Mouse (Mus musculus): Measurements from ENCODE around the gene Olfr485. TPM values are rescaled to one million over a fixed set of nuclear protein-coding genes. Genes with fewer than 3 reads are reported as not detected.
"Not testable (repeated sequence)": the region's sequence is repeated elsewhere in the genome, so short reads cannot be mapped to it uniquely, and the experiment has no call there.

The Olfr485 gene
- total RNA-seq (2015; ENCODE audit: low replicate concordance) (not detected in 2 replicates), total RNA-seq (2017; ENCODE audit: low replicate concordance) (not detected in 2 replicates)

DNA sequence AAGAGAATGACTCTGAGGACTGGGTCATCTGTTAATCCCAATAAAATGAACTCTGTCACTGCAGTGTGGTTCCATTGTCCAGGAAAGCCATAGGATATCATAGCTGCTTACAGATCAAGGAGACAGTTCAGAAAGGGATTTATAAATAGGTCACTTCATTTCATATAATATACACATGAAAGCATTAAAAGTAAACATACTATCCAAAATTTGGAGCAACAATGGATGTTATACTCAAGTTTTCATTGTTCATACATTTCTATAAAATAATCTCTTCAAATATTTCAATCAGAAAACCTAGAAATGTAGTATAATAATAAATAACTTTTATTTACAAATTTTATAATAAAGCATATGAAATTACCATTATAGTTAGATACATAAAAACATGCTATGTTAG is at the start of gene Olfr485:
Gene Olfr485, minus strand, starts transcription at position 101 of the 400 bp plus-strand sequence.
- ATAC-seq (replicated peaks; ENCODE audit: low FRiP score, poor library complexity, severe bottlenecking) = no peak

DNA sequence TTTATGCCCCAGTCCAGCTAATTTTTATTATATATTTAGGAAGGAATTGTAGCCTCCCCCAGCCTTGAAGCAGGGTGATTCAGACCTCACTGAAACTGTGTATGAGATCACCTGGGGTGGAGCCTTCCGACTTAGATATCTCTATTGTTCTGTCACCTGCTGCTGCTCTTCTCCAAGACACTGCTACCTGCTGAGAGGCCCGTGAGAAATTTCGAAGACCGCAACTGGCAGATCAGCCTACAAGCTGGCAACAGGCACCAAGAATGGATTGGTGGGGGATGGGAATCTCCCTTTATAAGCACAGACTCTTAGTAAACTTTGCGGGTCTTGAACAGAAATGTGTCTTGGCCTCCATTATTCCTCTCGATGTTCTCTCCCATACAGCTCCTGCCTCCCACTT is 37.3 kb upstream of the Olfr485 start:
- ATAC-seq (replicated peaks; ENCODE audit: low FRiP score, poor library complexity, severe bottlenecking) = no peak

DNA sequence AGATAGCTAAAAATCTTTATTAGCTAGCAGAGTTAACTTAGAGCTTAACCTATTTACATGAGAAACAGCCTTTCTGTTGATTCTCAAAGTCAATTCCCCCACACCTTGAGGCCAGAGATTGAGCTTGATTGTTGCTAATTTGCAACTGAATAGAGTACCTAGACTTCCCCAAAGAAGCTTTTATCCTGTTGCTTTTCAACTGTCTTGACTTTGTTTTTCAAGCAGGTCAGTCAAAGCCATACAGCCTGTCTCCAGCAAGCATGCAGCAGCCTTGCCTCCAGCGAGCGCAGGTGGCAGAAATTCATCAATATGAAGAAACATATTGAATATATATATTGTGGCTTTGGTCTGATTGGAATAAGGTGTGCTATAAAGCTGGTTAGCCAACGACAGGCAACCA is 36.7 kb upstream of the Olfr485 start:
- ATAC-seq (replicated peaks; ENCODE audit: low FRiP score, poor library complexity, severe bottlenecking) = not testable (repeated sequence)

DNA sequence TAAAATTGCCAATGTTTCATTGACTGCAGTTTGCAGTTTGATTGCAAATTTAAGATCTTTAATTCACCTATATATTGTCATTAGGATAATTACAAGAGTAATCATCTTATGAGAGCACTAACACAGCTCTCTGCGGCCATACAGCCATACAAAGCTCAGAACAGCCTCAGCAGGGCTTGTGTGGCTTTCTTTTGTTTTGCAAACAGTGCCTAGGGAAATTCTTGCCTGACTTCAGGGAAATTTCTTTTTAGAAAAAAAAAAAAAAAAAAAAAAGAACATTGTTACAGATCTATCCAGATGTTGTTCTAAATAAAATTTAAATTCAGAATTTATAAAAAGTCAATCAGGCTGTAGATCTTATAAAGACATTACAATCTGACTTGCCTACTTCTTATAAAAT is 33.0 kb upstream of the Olfr485 start:
- not testable (repeated sequence) for ATAC-seq (replicated peaks; ENCODE audit: low FRiP score, poor library complexity, severe bottlenecking)

DNA sequence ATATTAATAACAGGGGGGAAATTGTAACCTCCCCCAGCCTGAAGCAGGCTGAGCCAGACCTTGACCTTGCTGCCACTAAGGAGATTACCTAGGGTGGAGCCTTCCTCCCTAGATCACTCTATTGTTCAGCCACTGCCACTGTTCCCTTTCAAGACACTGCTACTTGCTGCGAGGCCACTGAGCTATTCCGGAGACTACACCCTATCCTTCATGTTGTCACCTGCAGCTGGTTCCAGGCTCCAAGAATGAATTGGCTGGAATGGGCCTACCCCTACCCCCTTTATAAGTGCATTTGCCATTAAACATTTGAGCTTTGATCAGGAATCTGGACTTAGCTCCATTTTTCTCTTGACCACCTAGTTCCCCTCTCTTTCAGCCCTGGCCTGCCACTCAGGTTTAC is 31.5 kb upstream of the Olfr485 start:
- ATAC-seq (replicated peaks; ENCODE audit: low FRiP score, poor library complexity, severe bottlenecking) = not testable (repeated sequence)

DNA sequence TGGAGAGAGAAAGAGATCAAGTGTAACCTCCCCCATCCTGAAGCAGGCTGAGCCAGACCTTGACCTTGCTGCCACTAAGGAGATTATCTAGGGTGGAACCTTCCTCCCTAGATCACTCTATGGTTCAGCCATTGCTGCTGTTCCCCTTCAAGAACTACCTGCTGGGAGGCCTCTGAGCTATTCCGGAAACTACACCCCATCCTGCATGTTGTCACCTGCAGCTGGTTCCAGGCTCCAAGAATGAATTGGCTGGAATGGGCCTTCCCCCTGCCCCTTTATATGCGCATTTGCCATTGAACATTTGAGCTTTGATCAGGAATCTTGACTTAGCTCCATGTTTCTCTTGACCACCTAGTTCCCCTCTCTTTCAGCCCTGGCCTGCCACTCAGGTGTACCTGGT is 25.6 kb upstream of the Olfr485 start:
- not testable (repeated sequence) for ATAC-seq (replicated peaks; ENCODE audit: low FRiP score, poor library complexity, severe bottlenecking)

DNA sequence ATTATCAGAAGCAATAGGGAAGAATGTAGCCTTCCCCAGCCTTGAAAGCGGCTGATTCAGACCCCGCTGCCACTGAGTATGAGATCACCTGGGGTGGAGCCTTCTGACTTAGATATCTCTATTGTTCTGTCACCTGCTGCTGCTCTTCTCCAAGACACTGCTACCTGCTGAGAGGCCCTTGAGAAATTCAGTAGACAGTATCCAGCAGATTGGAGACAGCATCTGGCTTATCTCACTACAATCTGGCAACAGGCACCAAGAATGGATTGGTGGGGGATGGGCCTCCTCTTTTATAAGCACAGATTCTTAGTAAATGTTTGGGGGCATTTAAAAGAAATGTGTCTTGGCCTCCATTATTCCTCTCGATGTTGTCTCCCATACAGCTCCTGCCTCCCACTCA is 24.7 kb upstream of the Olfr485 start:
- ATAC-seq (replicated peaks; ENCODE audit: low FRiP score, poor library complexity, severe bottlenecking) = not testable (repeated sequence)

DNA sequence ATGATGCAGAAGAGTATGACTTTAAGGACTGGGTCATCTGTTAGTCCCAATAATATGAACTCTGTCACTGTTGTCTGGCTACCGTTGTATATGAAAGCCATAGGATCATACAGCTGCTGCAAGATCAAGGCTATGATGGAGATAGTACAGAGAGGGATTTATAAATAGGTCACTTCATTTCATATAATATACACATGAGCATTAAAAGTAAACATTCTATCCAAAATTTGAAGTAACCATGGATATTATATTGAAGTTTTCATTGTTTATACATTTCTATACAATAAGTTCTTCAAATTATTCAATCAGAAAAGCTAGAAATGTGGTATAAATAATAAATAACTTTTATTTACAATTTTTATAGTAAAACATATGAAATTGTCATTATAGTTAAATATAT is 13.0 kb upstream of the Olfr485 start, which contains the start of gene Olfr486:
Gene Olfr486, minus strand, starts transcription at position 101 of the 400 bp plus-strand sequence.
- ATAC-seq (replicated peaks; ENCODE audit: low FRiP score, poor library complexity, severe bottlenecking) = not testable (repeated sequence)

DNA sequence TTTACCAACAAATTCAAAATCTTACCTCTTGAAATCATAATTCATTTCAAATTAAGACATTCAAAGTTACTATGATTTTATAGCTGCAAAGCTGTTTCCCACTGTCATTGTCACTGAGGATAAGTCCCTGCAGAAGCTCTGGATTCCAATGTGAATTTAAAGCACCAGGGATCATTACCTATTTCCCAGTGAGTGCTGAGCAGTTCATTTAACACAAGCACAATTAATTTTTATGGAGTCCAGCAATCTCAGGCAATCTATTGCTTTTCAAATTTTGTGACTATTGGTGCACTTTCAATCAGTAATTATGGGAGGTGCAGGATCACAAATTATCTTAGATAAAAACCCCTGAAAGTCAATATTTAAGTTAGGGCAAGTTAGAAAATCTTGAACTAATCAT is 32.3 kb downstream of the Olfr485 start, which contains the start of gene Olfr484:
Gene Olfr484, minus strand, starts transcription at position 101 of the 400 bp plus-strand sequence.
- ATAC-seq (replicated peaks; ENCODE audit: low FRiP score, poor library complexity, severe bottlenecking) = no peak

DNA sequence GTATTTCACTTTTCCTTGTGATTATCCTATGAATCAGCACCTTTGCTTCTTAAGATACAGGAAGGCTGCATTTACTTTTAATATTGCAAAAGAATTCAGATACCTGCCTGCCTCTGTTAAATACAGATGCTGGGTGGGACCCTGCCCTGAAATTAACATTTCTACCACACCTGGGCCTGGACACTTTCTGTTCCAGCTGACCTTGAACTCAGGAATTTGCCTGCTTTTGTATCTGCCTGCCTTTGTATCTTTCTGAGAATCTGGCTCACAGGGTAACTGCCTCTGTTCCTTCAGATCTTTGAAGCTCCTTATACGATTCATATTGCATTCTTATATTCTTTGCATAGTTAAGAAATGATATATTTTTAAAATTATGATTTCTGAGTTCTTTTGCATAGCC is 38.3 kb downstream of the Olfr485 start:
- ATAC-seq (replicated peaks; ENCODE audit: low FRiP score, poor library complexity, severe bottlenecking) = no peak

DNA sequence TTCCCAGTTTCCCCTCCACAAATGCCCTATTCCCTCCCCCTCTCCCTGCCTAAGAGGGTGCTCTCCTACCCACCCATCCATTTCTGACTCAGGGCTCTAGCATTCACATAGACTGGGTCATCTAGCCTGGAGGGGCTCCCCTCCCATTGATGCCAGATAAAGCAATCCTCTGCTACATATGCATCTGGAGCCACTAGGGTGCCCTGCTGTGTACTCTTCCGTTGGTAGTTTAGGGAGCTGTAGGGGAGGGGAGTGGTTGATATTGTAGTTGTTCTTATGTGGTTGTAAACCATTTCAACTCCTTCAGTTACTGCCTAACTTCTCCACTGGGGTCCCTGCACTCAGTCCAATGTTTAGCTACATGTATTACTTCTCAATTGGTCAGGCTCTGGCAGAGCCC is 39.0 kb downstream of the Olfr485 start:
- ATAC-seq (replicated peaks; ENCODE audit: low FRiP score, poor library complexity, severe bottlenecking) = no peak

Other genes with a start within 250 kb of the Olfr485 start
- gene Olfr473, start 229.4 kb downstream of the Olfr485 start, total RNA-seq (2015; ENCODE audit: low replicate concordance) = not detected in 2 replicates
- gene Olfr473, start 229.4 kb downstream of the Olfr485 start, total RNA-seq (2017; ENCODE audit: low replicate concordance) = not detected in 2 replicates
- gene Olfr474, start 205.2 kb downstream of the Olfr485 start, total RNA-seq (2015; ENCODE audit: low replicate concordance) = not detected in 2 replicates
- not detected in 2 replicates for gene Olfr474, start 205.2 kb downstream of the Olfr485 start, total RNA-seq (2017; ENCODE audit: low replicate concordance)
- gene Olfr476, start 195.1 kb downstream of the Olfr485 start, total RNA-seq (2015; ENCODE audit: low replicate concordance) = not detected in 2 replicates
- not detected in 2 replicates for gene Olfr476, start 195.1 kb downstream of the Olfr485 start, total RNA-seq (2017; ENCODE audit: low replicate concordance)
- not detected in 2 replicates for gene Olfr477, start 173.2 kb downstream of the Olfr485 start, total RNA-seq (2015; ENCODE audit: low replicate concordance)
- gene Olfr477, start 173.2 kb downstream of the Olfr485 start, total RNA-seq (2017; ENCODE audit: low replicate concordance) = not detected in 2 replicates
- not detected in 2 replicates for gene Olfr478, start 125.9 kb downstream of the Olfr485 start, total RNA-seq (2015; ENCODE audit: low replicate concordance)
- gene Olfr478, start 125.9 kb downstream of the Olfr485 start, total RNA-seq (2017; ENCODE audit: low replicate concordance) = not detected in 2 replicates
- gene Olfr479, start 109.2 kb downstream of the Olfr485 start, total RNA-seq (2015; ENCODE audit: low replicate concordance) = not detected in 2 replicates
- gene Olfr479, start 109.2 kb downstream of the Olfr485 start, total RNA-seq (2017; ENCODE audit: low replicate concordance) = not detected in 2 replicates
- not detected in 2 replicates for gene Olfr480, start 92.5 kb downstream of the Olfr485 start, total RNA-seq (2015; ENCODE audit: low replicate concordance)
- not detected in 2 replicates for gene Olfr480, start 92.5 kb downstream of the Olfr485 start, total RNA-seq (2017; ENCODE audit: low replicate concordance)
- not detected in 2 replicates for gene Olfr481, start 80.0 kb downstream of the Olfr485 start, total RNA-seq (2015; ENCODE audit: low replicate concordance)
- gene Olfr481, start 80.0 kb downstream of the Olfr485 start, total RNA-seq (2017; ENCODE audit: low replicate concordance) = not detected in 2 replicates
- gene Olfr482, start 62.3 kb downstream of the Olfr485 start, total RNA-seq (2015; ENCODE audit: low replicate concordance) = not detected in 2 replicates
- gene Olfr482, start 62.3 kb downstream of the Olfr485 start, total RNA-seq (2017; ENCODE audit: low replicate concordance) = not detected in 2 replicates
- gene Olfr483, start 59.0 kb downstream of the Olfr485 start, total RNA-seq (2015; ENCODE audit: low replicate concordance) = not detected in 2 replicates
- not detected in 2 replicates for gene Olfr483, start 59.0 kb downstream of the Olfr485 start, total RNA-seq (2017; ENCODE audit: low replicate concordance)
- not detected in 2 replicates for gene Olfr484, start 32.4 kb downstream of the Olfr485 start, total RNA-seq (2015; ENCODE audit: low replicate concordance)
- not detected in 2 replicates for gene Olfr484, start 32.4 kb downstream of the Olfr485 start, total RNA-seq (2017; ENCODE audit: low replicate concordance)
- gene Olfr486, start 12.9 kb upstream of the Olfr485 start, total RNA-seq (2015; ENCODE audit: low replicate concordance) = not detected in 2 replicates
- not detected in 2 replicates for gene Olfr486, start 12.9 kb upstream of the Olfr485 start, total RNA-seq (2017; ENCODE audit: low replicate concordance)
- not detected in 2 replicates for gene Olfr487, start 54.8 kb upstream of the Olfr485 start, total RNA-seq (2015; ENCODE audit: low replicate concordance)
- gene Olfr487, start 54.8 kb upstream of the Olfr485 start, total RNA-seq (2017; ENCODE audit: low replicate concordance) = not detected in 2 replicates
- not detected in 2 replicates for gene Olfr488, start 98.5 kb upstream of the Olfr485 start, total RNA-seq (2015; ENCODE audit: low replicate concordance)
- not detected in 2 replicates for gene Olfr488, start 98.5 kb upstream of the Olfr485 start, total RNA-seq (2017; ENCODE audit: low replicate concordance)
- not detected in 2 replicates for gene Olfr490, start 129.1 kb upstream of the Olfr485 start, total RNA-seq (2015; ENCODE audit: low replicate concordance)
- not detected in 2 replicates for gene Olfr490, start 129.1 kb upstream of the Olfr485 start, total RNA-seq (2017; ENCODE audit: low replicate concordance)
- gene Olfr491, start 153.6 kb upstream of the Olfr485 start, total RNA-seq (2015; ENCODE audit: low replicate concordance) = not detected in 2 replicates
- not detected in 2 replicates for gene Olfr491, start 153.6 kb upstream of the Olfr485 start, total RNA-seq (2017; ENCODE audit: low replicate concordance)
- not detected in 2 replicates for gene Olfr492, start 163.8 kb upstream of the Olfr485 start, total RNA-seq (2015; ENCODE audit: low replicate concordance)
- not detected in 2 replicates for gene Olfr492, start 163.8 kb upstream of the Olfr485 start, total RNA-seq (2017; ENCODE audit: low replicate concordance)
- gene Olfr493, start 187.1 kb upstream of the Olfr485 start, total RNA-seq (2015; ENCODE audit: low replicate concordance) = not detected in 2 replicates
- gene Olfr493, start 187.1 kb upstream of the Olfr485 start, total RNA-seq (2017; ENCODE audit: low replicate concordance) = not detected in 2 replicates
- gene Olfr494, start 205.5 kb upstream of the Olfr485 start, total RNA-seq (2015; ENCODE audit: low replicate concordance) = not detected in 2 replicates
- gene Olfr494, start 205.5 kb upstream of the Olfr485 start, total RNA-seq (2017; ENCODE audit: low replicate concordance) = not detected in 2 replicates
- not detected in 2 replicates for gene Olfr495, start 233.3 kb upstream of the Olfr485 start, total RNA-seq (2015; ENCODE audit: low replicate concordance)
- not detected in 2 replicates for gene Olfr495, start 233.3 kb upstream of the Olfr485 start, total RNA-seq (2017; ENCODE audit: low replicate concordance)

All from erythroid progenitor cell, adult 5-6 weeks (primary cell).